Mouse (Mus musculus): ENCODE measurements around the gene Kdm5a. TPM values are rescaled to one million over a fixed set of nuclear protein-coding genes. Genes with fewer than 3 reads are reported as not detected.

Kdm5a gene
- polyA plus RNA-seq, 2 experiments, result 13.5 to 45.4 TPM

- H3K4me1 ChIP-seq (ENCODE audit: control insufficient read depth, insufficient read depth, low read length), result no peaks in the 10 kb centered on the region
- H3K9ac ChIP-seq (ENCODE audit: low read depth, low read length, severe bottlenecking), result no peak overlapping the region
- H3K4me2 ChIP-seq (replicated peaks; ENCODE audit: low read depth, low read length, severe bottlenecking), result no peak overlapping the region
- ATAC-seq (ENCODE audit: low FRiP score, low read depth) (no peak), DNase-seq (ENCODE audit: low spot score) (no peak)
- WGBS, result 94% methylated on average over 3 of the region's 3 CpGs
- no peaks in the 10 kb centered on the region for H3K27me3 ChIP-seq (ENCODE audit: control insufficient read depth, insufficient read depth, low read length)
- no peak for TF ChIP-seq POLR2A (IDR thresholded peaks at IDR 0.05; ENCODE audit: borderline replicate concordance, extremely low read depth, insufficient read depth, insufficient read length)
- H3K27ac ChIP-seq (replicated peaks; ENCODE audit: low read depth, low read length), result no peak overlapping the region
- H3K4me3 ChIP-seq (replicated peaks; ENCODE audit: low read length), result no peak overlapping the region
- peaks cover 85% of the 10 kb centered on the region for H3K36me3 ChIP-seq (ENCODE audit: control insufficient read depth, insufficient read depth, low read length)
- no peaks in the 10 kb centered on the region for H3K9me3 ChIP-seq (ENCODE audit: control insufficient read depth, low read length)
Observed at GRCm38 (mm10) chr6:120390054-120390453, 26.1 kb downstream of the Kdm5a start.

GRCm38 (mm10) chr6:120392811-120393210 lies 28.9 kb downstream of the Kdm5a start:
- ATAC-seq (ENCODE audit: low FRiP score, low read depth), result no peak
- WGBS, result 89% methylated on average over 2 of the region's 2 CpGs
- Histone ChIP-seq H3K4me3 (replicated peaks; ENCODE audit: low read length) (no peak overlapping the region), H3K9ac (ENCODE audit: low read depth, low read length, severe bottlenecking) (no peak overlapping the region), H3K36me3 (ENCODE audit: control insufficient read depth, insufficient read depth, low read length) (peaks cover 93% of the 10 kb centered on the region), H3K27ac (replicated peaks; ENCODE audit: low read depth, low read length) (no peak overlapping the region), H3K27me3 (ENCODE audit: control insufficient read depth, insufficient read depth, low read length) (no peaks in the 10 kb centered on the region), H3K4me1 (ENCODE audit: control insufficient read depth, insufficient read depth, low read length) (no peaks in the 10 kb centered on the region), H3K9me3 (ENCODE audit: control insufficient read depth, low read length) (no peaks in the 10 kb centered on the region), H3K4me2 (replicated peaks; ENCODE audit: low read depth, low read length, severe bottlenecking) (no peak overlapping the region)
- no peak for TF ChIP-seq POLR2A (IDR thresholded peaks at IDR 0.05; ENCODE audit: borderline replicate concordance, extremely low read depth, insufficient read depth, insufficient read length)
- no peak for DNase-seq (ENCODE audit: low spot score)

- TF ChIP-seq POLR2A (IDR thresholded peaks at IDR 0.05; ENCODE audit: borderline replicate concordance, extremely low read depth, insufficient read depth, insufficient read length), result no peak
- Histone ChIP-seq H3K27me3 (ENCODE audit: control insufficient read depth, insufficient read depth, low read length) (no peaks in the 10 kb centered on the region), H3K4me1 (ENCODE audit: control insufficient read depth, insufficient read depth, low read length) (no peaks in the 10 kb centered on the region), H3K4me3 (replicated peaks; ENCODE audit: low read length) (no peak overlapping the region), H3K9me3 (ENCODE audit: control insufficient read depth, low read length) (no peaks in the 10 kb centered on the region), H3K36me3 (ENCODE audit: control insufficient read depth, insufficient read depth, low read length) (peaks cover 91% of the 10 kb centered on the region), H3K9ac (ENCODE audit: low read depth, low read length, severe bottlenecking) (no peak overlapping the region), H3K4me2 (replicated peaks; ENCODE audit: low read depth, low read length, severe bottlenecking) (no peak overlapping the region), H3K27ac (replicated peaks; ENCODE audit: low read depth, low read length) (no peak overlapping the region)
- ATAC-seq (ENCODE audit: low FRiP score, low read depth) (no peak), DNase-seq (ENCODE audit: low spot score) (no peak)
- 95% methylated on average over 5 of the region's 5 CpGs for WGBS
Observed at GRCm38 (mm10) chr6:120395622-120396345, 31.9 kb downstream of the Kdm5a start.

GRCm38 (mm10) chr6:120403936-120404335 lies 40.0 kb downstream of the Kdm5a start:
- H3K9me3 ChIP-seq (ENCODE audit: control insufficient read depth, low read length), result no peaks in the 10 kb centered on the region
- DNase-seq (ENCODE audit: low spot score) (no peak), ATAC-seq (ENCODE audit: low FRiP score, low read depth) (no peak)
- no peak overlapping the region for H3K9ac ChIP-seq (ENCODE audit: low read depth, low read length, severe bottlenecking)
- H3K4me1 ChIP-seq (ENCODE audit: control insufficient read depth, insufficient read depth, low read length), result no peaks in the 10 kb centered on the region
- no peak overlapping the region for H3K4me2 ChIP-seq (replicated peaks; ENCODE audit: low read depth, low read length, severe bottlenecking)
- no peaks in the 10 kb centered on the region for H3K27me3 ChIP-seq (ENCODE audit: control insufficient read depth, insufficient read depth, low read length)
- no peak overlapping the region for H3K4me3 ChIP-seq (replicated peaks; ENCODE audit: low read length)
- WGBS, result 97% methylated on average over 1 of the region's 1 CpGs
- H3K36me3 ChIP-seq (ENCODE audit: control insufficient read depth, insufficient read depth, low read length), result peaks cover 84% of the 10 kb centered on the region
- no peak for TF ChIP-seq POLR2A (IDR thresholded peaks at IDR 0.05; ENCODE audit: borderline replicate concordance, extremely low read depth, insufficient read depth, insufficient read length)
- H3K27ac ChIP-seq (replicated peaks; ENCODE audit: low read depth, low read length), result no peak overlapping the region

GRCm38 (mm10) chr6:120438161-120438560 lies 74.2 kb downstream of the Kdm5a start:
- H3K36me3 ChIP-seq (ENCODE audit: control insufficient read depth, insufficient read depth, low read length), result peaks cover 66% of the 10 kb centered on the region

More at GRCm38 (mm10) chr6:120438161-120438560, 74.2 kb downstream of the Kdm5a start:
- H3K9me3 ChIP-seq (ENCODE audit: control insufficient read depth, low read length), result no peaks in the 10 kb centered on the region
- H3K27ac ChIP-seq (replicated peaks; ENCODE audit: low read depth, low read length), result no peak overlapping the region
- no peak overlapping the region for H3K4me2 ChIP-seq (replicated peaks; ENCODE audit: low read depth, low read length, severe bottlenecking)
- 86% methylated on average over 3 of the region's 3 CpGs for WGBS
- ATAC-seq (ENCODE audit: low FRiP score, low read depth) (no peak), DNase-seq (ENCODE audit: low spot score) (no peak)
- no peak overlapping the region for H3K4me3 ChIP-seq (replicated peaks; ENCODE audit: low read length)
- H3K9ac ChIP-seq (ENCODE audit: low read depth, low read length, severe bottlenecking), result no peak overlapping the region
- H3K4me1 ChIP-seq (ENCODE audit: control insufficient read depth, insufficient read depth, low read length), result no peaks in the 10 kb centered on the region
- no peaks in the 10 kb centered on the region for H3K27me3 ChIP-seq (ENCODE audit: control insufficient read depth, insufficient read depth, low read length)
- TF ChIP-seq POLR2A (IDR thresholded peaks at IDR 0.05; ENCODE audit: borderline replicate concordance, extremely low read depth, insufficient read depth, insufficient read length), result no peak
